Mouse (Mus musculus): ENCODE results near the gene Tmem243. TPM values are rescaled to one million over a fixed set of nuclear protein-coding genes. Genes with fewer than 3 reads are reported as not detected.

Gene Tmem243
- polyA plus RNA-seq (2011; ENCODE audit: insufficient read depth, insufficient read length, low replicate concordance, missing spikeins), result 11.3 and 12.9 TPM in 2 replicates

DNA sequence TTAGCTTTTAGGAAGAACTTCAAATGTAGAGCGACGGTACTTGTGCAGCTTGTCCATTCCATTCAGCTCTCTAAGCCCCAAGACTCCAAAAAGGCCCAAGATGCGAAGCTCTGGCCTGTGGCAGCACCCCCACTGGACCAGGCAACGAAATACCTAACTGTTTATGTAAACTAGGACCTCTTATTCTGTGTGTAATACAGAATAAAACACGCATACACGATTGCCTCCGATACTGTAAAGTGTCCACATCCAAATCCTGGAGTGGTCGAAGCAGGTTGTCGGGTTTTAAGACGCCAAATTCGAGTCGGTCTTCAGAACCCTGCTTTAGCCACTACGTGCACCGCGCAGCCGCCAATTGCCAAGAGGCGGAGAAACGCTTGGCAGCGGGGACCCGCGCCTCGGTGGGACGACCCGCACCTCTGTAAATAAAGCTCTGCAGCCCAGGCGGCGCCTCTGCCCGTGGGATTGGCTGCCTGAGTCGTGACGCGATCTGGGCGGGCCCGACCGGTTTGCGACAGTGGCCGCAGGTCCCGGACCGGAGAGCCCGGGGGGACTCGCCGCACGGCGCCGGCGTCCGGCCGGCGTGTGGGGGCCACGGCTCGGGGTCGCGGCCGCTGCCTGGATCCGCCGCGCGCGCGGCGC, at the start of gene Tmem243:
Tmem243 (plus strand) TSS at position 462 of the 642 bp plus-strand sequence.
- 2% methylated on average over 59 of the region's 59 CpGs for WGBS
- no peak for TF ChIP-seq CTCF (IDR thresholded peaks at IDR 0.05; ENCODE audit: control insufficient read depth, insufficient read depth, low read length)
- peak; percentile 75; the same call in 1 of the 2 replicates for TF ChIP-seq POLR2A (IDR thresholded peaks at IDR 0.05; ENCODE audit: borderline replicate concordance, control insufficient read depth, low read depth, low read length)
- H3K4me3 ChIP-seq (replicated peaks; ENCODE audit: control insufficient read depth, low read depth, low read length), result peak within 1 kb of the TSS; percentile 79
- peaks cover 4% of the 10 kb centered on the region for H3K4me1 ChIP-seq (ENCODE audit: control insufficient read depth, insufficient read depth, low read length)
- peak within 1 kb of the TSS; percentile 97 for H3K27ac ChIP-seq (ENCODE audit: control insufficient read depth, insufficient read depth, low read depth, low read length, poor library complexity)

DNA sequence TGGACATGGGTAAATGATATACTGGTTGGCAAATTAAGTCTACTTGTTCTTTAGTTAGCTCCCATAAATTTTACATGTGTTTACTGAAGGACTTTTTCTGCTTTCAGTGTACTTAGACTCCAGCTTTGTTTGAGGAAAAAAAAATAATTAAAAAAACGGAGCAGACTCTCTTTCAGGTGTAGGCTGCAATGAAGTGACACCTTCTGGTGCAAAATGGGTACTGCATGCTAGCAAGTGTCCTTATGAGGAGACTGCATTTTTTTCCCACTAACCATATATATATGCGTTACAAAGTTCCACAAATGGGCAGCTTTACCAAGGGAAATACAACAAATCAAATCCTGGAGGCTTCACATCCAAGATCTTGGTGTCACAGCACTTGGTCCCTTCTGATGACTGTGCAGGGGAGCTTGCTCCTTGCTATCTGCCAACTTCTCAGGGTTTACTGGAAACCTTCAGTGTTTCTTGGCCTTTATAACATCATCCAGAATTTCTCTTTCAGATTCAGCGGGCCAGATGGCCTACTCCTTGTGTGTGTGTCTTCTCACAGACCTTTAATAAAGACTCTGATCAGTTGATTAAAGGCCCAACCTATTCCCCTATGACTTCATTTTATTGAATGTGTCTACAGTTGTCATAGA, 44.3 kb upstream of the Tmem243 start:
- TF ChIP-seq CTCF (IDR thresholded peaks at IDR 0.05; ENCODE audit: control insufficient read depth, insufficient read depth, low read length) (no peak), POLR2A (IDR thresholded peaks at IDR 0.05; ENCODE audit: borderline replicate concordance, control insufficient read depth, low read depth, low read length) (no peak)
- WGBS, result 16% methylated on average over 3 of the region's 3 CpGs
- Histone ChIP-seq H3K4me3 (replicated peaks; ENCODE audit: control insufficient read depth, low read depth, low read length) (no peak overlapping the region), H3K27ac (ENCODE audit: control insufficient read depth, insufficient read depth, low read depth, low read length, poor library complexity) (no peak overlapping the region), H3K4me1 (ENCODE audit: control insufficient read depth, insufficient read depth, low read length) (no peaks in the 10 kb centered on the region)

DNA sequence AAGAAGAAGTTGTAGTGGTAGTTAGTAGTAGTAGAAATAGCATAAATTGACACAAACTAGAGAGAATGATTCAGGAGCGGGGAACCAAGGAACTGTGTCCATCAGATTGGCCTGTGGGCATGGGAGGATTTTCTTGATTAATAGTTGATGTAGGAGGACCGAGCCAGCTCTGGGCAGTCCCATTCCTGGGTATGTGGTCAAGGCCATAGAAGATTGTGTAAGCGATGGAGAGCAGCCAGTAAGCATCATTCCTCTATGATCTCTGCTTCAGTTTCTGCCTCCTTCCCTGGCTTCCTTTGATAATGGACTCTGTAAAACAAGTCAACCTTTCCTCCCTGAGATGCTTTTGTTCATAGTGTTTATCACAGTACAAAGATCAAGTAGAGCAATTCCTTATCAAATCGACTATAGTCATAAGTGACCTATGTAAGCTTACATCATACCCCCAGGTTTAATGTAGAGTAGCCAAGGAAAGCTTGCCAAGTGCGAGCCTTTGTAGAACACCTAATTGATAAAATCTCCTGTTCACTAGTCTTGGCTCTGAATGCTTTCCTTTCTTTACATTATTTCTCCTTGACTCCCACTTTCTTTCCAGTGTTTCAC, 43.1 kb upstream of the Tmem243 start:
- WGBS, result 74% methylated on average over 5 of the region's 5 CpGs
- Histone ChIP-seq H3K27ac (ENCODE audit: control insufficient read depth, insufficient read depth, low read depth, low read length, poor library complexity) (no peak overlapping the region), H3K4me1 (ENCODE audit: control insufficient read depth, insufficient read depth, low read length) (no peaks in the 10 kb centered on the region), H3K4me3 (replicated peaks; ENCODE audit: control insufficient read depth, low read depth, low read length) (no peak overlapping the region)
- TF ChIP-seq POLR2A (IDR thresholded peaks at IDR 0.05; ENCODE audit: borderline replicate concordance, control insufficient read depth, low read depth, low read length) (no peak), CTCF (IDR thresholded peaks at IDR 0.05; ENCODE audit: control insufficient read depth, insufficient read depth, low read length) (no peak)

DNA sequence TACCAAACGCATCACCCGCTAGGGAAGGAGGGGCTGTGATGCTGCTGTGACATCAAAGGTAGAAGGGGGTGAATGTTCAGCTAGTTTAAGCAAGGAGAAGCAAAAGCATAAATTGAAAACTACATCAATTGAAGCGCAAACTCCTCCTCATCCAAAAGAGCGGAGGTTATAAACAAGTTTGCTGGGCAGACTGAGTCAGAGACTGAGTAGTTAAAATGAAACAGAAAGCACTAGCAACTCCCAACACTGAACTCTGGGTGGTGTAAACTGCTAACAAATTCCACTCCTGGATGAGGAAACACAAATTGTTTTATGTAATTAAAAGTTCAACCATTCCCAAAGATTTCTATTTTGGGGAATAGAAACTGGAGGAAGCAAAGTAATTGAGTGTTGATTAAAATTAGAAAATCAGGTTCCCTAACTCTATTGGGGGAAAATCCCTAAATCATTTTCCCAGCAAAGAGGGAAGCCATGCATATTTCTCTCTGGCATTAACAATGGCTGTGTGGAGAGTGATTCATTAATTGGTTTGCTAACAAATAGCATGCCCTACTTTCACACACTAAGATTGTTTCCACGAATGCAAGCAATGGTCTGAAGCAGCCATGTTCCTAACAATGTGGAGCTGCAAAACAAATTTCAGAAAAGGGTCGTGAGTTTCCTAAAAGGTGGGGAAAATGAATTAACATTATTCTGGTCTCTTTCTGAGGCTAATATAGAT, 41.0 kb upstream of the Tmem243 start:
- Histone ChIP-seq H3K4me3 (replicated peaks; ENCODE audit: control insufficient read depth, low read depth, low read length) (no peak overlapping the region), H3K27ac (ENCODE audit: control insufficient read depth, insufficient read depth, low read depth, low read length, poor library complexity) (no peak overlapping the region), H3K4me1 (ENCODE audit: control insufficient read depth, insufficient read depth, low read length) (no peaks in the 10 kb centered on the region)
- no peak for TF ChIP-seq CTCF (IDR thresholded peaks at IDR 0.05; ENCODE audit: control insufficient read depth, insufficient read depth, low read length)
- no peak for TF ChIP-seq POLR2A (IDR thresholded peaks at IDR 0.05; ENCODE audit: borderline replicate concordance, control insufficient read depth, low read depth, low read length)
- WGBS, result 64% methylated on average over 6 of the region's 6 CpGs

DNA sequence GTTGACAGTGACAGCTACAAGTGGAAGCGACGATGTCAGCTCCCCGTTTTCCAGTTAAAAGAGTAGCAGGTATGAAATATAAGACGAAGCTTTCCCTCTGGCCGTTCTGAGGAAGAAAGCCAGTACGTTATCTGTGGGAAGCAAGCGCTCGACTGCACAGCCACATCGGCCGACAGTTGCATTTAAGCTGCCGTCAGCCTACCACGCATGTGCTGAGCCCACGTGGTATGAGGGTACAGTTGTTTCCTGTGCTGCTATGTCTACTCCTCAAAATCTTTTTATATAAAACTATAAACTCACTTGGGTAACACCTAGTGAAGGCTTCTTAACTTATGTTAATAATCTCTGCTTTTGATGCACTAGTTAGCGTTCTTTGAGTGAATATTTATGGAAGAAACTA, 40.2 kb upstream of the Tmem243 start:
- no peak overlapping the region for H3K27ac ChIP-seq (ENCODE audit: control insufficient read depth, insufficient read depth, low read depth, low read length, poor library complexity)
- H3K4me1 ChIP-seq (ENCODE audit: control insufficient read depth, insufficient read depth, low read length), result no peaks in the 10 kb centered on the region
- TF ChIP-seq CTCF (IDR thresholded peaks at IDR 0.05; ENCODE audit: control insufficient read depth, insufficient read depth, low read length) (no peak), POLR2A (IDR thresholded peaks at IDR 0.05; ENCODE audit: borderline replicate concordance, control insufficient read depth, low read depth, low read length) (no peak)
- H3K4me3 ChIP-seq (replicated peaks; ENCODE audit: control insufficient read depth, low read depth, low read length), result no peak overlapping the region
- 43% methylated on average over 14 of the region's 14 CpGs for WGBS

DNA sequence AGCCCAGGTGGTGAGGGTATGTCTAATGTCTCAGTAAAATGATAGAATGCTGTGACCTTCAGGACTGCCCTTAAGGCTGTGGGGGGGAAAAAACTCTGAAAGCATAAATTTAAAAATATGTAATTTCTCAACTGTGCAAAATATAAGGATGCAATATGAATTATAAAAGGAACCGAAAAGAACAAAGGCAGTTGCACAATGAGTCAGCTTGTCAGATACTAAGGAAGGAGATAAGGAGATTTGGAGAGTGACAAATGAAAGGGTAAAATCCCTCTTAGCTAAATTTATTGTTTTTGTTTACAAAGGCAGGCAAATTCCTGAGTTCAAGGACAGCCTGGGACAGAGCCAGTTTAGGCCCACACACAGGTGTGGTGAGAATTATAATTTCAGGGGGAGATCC, 36.3 kb upstream of the Tmem243 start:
- WGBS, result 29% methylated on average over 1 of the region's 1 CpGs
- Histone ChIP-seq H3K4me1 (ENCODE audit: control insufficient read depth, insufficient read depth, low read length) (no peaks in the 10 kb centered on the region), H3K4me3 (replicated peaks; ENCODE audit: control insufficient read depth, low read depth, low read length) (no peak overlapping the region), H3K27ac (ENCODE audit: control insufficient read depth, insufficient read depth, low read depth, low read length, poor library complexity) (no peak overlapping the region)
- TF ChIP-seq CTCF (IDR thresholded peaks at IDR 0.05; ENCODE audit: control insufficient read depth, insufficient read depth, low read length) (no peak), POLR2A (IDR thresholded peaks at IDR 0.05; ENCODE audit: borderline replicate concordance, control insufficient read depth, low read depth, low read length) (no peak)

DNA sequence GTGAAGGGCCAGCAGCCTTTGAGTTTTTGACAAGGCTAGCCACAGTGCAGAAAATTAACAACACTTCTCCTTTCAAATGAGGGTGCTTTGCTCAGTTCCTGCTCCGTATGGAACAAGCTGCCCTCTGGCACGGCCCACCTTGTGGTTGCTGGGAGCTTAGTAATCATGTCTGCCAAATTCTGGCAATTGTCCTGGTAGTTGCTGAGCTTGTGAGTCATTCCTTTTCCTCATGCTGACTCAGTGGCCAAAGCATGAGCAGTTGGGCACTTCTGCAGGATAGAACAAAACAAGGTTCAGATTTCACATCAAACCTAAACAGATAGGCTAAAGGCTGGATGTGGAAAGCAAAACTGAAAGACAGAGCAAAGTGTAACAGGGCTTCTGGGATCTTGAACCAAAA, 31.6 kb upstream of the Tmem243 start:
- Histone ChIP-seq H3K4me1 (ENCODE audit: control insufficient read depth, insufficient read depth, low read length) (no peaks in the 10 kb centered on the region; the same call in 1 of the 2 replicates), H3K4me3 (replicated peaks; ENCODE audit: control insufficient read depth, low read depth, low read length) (no peak overlapping the region), H3K27ac (ENCODE audit: control insufficient read depth, insufficient read depth, low read depth, low read length, poor library complexity) (no peak overlapping the region)
- TF ChIP-seq POLR2A (IDR thresholded peaks at IDR 0.05; ENCODE audit: borderline replicate concordance, control insufficient read depth, low read depth, low read length) (no peak), CTCF (IDR thresholded peaks at IDR 0.05; ENCODE audit: control insufficient read depth, insufficient read depth, low read length) (no peak)
- WGBS, result 6% methylated on average over 2 of the region's 2 CpGs

Data from bone marrow, adult 2 months (tissue).